Mouse (Mus musculus) testis, adult 2 months (tissue): ENCODE data around the gene Gpr146. TPM values are rescaled to one million over a fixed set of nuclear protein-coding genes. Genes with fewer than 3 reads are reported as not detected.

Experiments used
- H3K27ac ChIP-seq: fragments of 200-500 bp; 2 replicates; pipeline ENCODE4 v1.5.1; 2012; ENCODE audit warnings: low read depth, low read length; ENCODE audit not compliant: control insufficient read depth, insufficient read depth
- H3K27me3 ChIP-seq: fragments of 200-500 bp; 2 replicates; pipeline ENCODE4 v1.6.1; 2012; ENCODE audit warnings: mild to moderate bottlenecking, low read length, moderate library complexity; ENCODE audit not compliant: control insufficient read depth, insufficient read depth
- H3K36me3 ChIP-seq: fragments of 200-500 bp; 2 replicates; pipeline ENCODE4 v1.6.1; 2012; ENCODE audit warnings: mild to moderate bottlenecking, low read length; ENCODE audit not compliant: control insufficient read depth, insufficient read depth
- H3K4me1 ChIP-seq: fragments of 200-500 bp; 2 replicates; pipeline ENCODE4 v1.6.1; 2012; ENCODE audit warnings: low read length; ENCODE audit not compliant: control insufficient read depth, insufficient read depth
- H3K4me3 ChIP-seq: fragments of 200-500 bp; 2 replicates; pipeline ENCODE4 v1.5.1; 2012; ENCODE audit warnings: low read depth, mild to moderate bottlenecking, low read length, moderate library complexity, mixed read lengths; ENCODE audit not compliant: control insufficient read depth
- CTCF ChIP-seq: fragments of 200-500 bp; IDR thresholded peaks from 2 replicates; pipeline ENCODE4 v1.5.1; 2012; ENCODE audit warnings: low read depth, mild to moderate bottlenecking, inconsistent platforms, low read length, moderate library complexity; ENCODE audit not compliant: control insufficient read depth, insufficient read depth, insufficient replicate concordance
- POLR2A ChIP-seq: fragments of 200-500 bp; IDR thresholded peaks from 2 replicates; pipeline ENCODE4 v1.6.1; 2012; ENCODE audit warnings: low read depth, mild to moderate bottlenecking, inconsistent platforms, low read length, moderate library complexity; ENCODE audit not compliant: control insufficient read depth
- polyA plus RNA-seq: library from polyadenylated mRNA; depleted of rRNA; stranded (reverse); fragments of >200 nt; gene quantifications from 2 replicates; pipeline ENCODE4 v1.2.3, GENCODE M21; 2012

The Gpr146 gene
- polyA plus RNA-seq, 1 experiment: 1.2 TPM

- no peaks in the 10 kb centered on the region for H3K27me3 ChIP-seq
- H3K36me3 ChIP-seq: no peaks in the 10 kb centered on the region
- no peak overlapping the region for H3K4me3 ChIP-seq
- TF ChIP-seq POLR2A (no peak), CTCF (peak; percentile 20; the same call in 1 of the 2 replicates)
- H3K4me1 ChIP-seq: no peaks in the 10 kb centered on the region; the same call in 1 of the 2 replicates
- H3K27ac ChIP-seq: no peak overlapping the region
Observed at GRCm38 (mm10) chr5:139358653-139359052, 18.8 kb upstream of the Gpr146 start.

GRCm38 (mm10) chr5:139359244-139359643, 18.3 kb upstream of the Gpr146 start:
- Histone ChIP-seq H3K27ac (no peak overlapping the region), H3K27me3 (no peaks in the 10 kb centered on the region), H3K36me3 (no peaks in the 10 kb centered on the region), H3K4me3 (no peak overlapping the region), H3K4me1 (peaks cover under 1% of the 10 kb centered on the region; the same call in 1 of the 2 replicates)
- TF ChIP-seq POLR2A (no peak), CTCF (no peak)

GRCm38 (mm10) chr5:139363858-139364257, 13.6 kb upstream of the Gpr146 start:
- no peak for TF ChIP-seq CTCF
- TF ChIP-seq POLR2A: no peak
- Histone ChIP-seq H3K36me3 (no peaks in the 10 kb centered on the region), H3K27me3 (no peaks in the 10 kb centered on the region), H3K4me1 (peaks cover 5% of the 10 kb centered on the region), H3K4me3 (no peak overlapping the region), H3K27ac (no peak overlapping the region)

- Histone ChIP-seq H3K4me1 (peaks cover 5% of the 10 kb centered on the region), H3K36me3 (no peaks in the 10 kb centered on the region), H3K27ac (no peak overlapping the region), H3K27me3 (no peaks in the 10 kb centered on the region), H3K4me3 (no peak overlapping the region)
- TF ChIP-seq CTCF (peak; percentile 90), POLR2A (no peak)
Observed at GRCm38 (mm10) chr5:139364260-139364910, 13.1 kb upstream of the Gpr146 start.

- Histone ChIP-seq H3K27me3 (no peaks in the 10 kb centered on the region), H3K36me3 (no peaks in the 10 kb centered on the region), H3K4me1 (peaks cover 5% of the 10 kb centered on the region), H3K27ac (no peak overlapping the region), H3K4me3 (no peak overlapping the region)
- TF ChIP-seq CTCF (no peak), POLR2A (no peak)
Observed at GRCm38 (mm10) chr5:139364911-139365571, 12.5 kb upstream of the Gpr146 start.

GRCm38 (mm10) chr5:139365827-139366226, 11.7 kb upstream of the Gpr146 start:
- Histone ChIP-seq H3K36me3 (no peaks in the 10 kb centered on the region), H3K4me1 (peaks cover 5% of the 10 kb centered on the region), H3K27ac (no peak overlapping the region), H3K27me3 (no peaks in the 10 kb centered on the region), H3K4me3 (no peak overlapping the region)
- TF ChIP-seq CTCF: no peak
- no peak for TF ChIP-seq POLR2A

GRCm38 (mm10) chr5:139366484-139366883, 11.0 kb upstream of the Gpr146 start:
- peaks cover 7% of the 10 kb centered on the region for H3K4me1 ChIP-seq
- no peak overlapping the region for H3K27ac ChIP-seq
- H3K36me3 ChIP-seq: no peaks in the 10 kb centered on the region
- TF ChIP-seq CTCF (no peak), POLR2A (no peak)
- no peak overlapping the region for H3K4me3 ChIP-seq
- H3K27me3 ChIP-seq: no peaks in the 10 kb centered on the region

GRCm38 (mm10) chr5:139367884-139368458, 9.5 kb upstream of the Gpr146 start:
- Histone ChIP-seq H3K4me3 (no peak overlapping the region), H3K4me1 (peaks cover 13% of the 10 kb centered on the region), H3K36me3 (no peaks in the 10 kb centered on the region), H3K27ac (no peak overlapping the region), H3K27me3 (no peaks in the 10 kb centered on the region)
- TF ChIP-seq POLR2A: no peak
- no peak for TF ChIP-seq CTCF
